Mouse (Mus musculus) midbrain, embryonic 12.5 days (tissue): ENCODE results near the gene Gabrb3. TPM values are rescaled to one million over a fixed set of nuclear protein-coding genes. Genes with fewer than 3 reads are reported as not detected.

Source experiments
- ATAC-seq: fragments of 200-750 bp; cut with Nextera tagmentation; 2 replicates; pipeline ENCODE4 v1.8.0; 2017; ENCODE audit warnings: low read depth, moderate TSS enrichment, moderate library complexity; ENCODE audit not compliant: low FRiP score
- H3K27ac ChIP-seq: fragments of 300-500 bp; sonication (generic); replicated peaks from 2 replicates; pipeline ENCODE4 v1.5.1; 2016; ENCODE audit warnings: mild to moderate bottlenecking
- H3K27me3 ChIP-seq: fragments of 300-500 bp; sonication (generic); 2 replicates; pipeline ENCODE4 v1.6.1; 2016; ENCODE audit warnings: mild to moderate bottlenecking
- H3K36me3 ChIP-seq: fragments of 300-500 bp; sonication (generic); 2 replicates; pipeline ENCODE4 v1.6.1; 2016
- H3K4me1 ChIP-seq: fragments of 300-500 bp; sonication (generic); 2 replicates; pipeline ENCODE4 v1.6.1; 2016
- H3K4me2 ChIP-seq: fragments of 300-500 bp; sonication (generic); replicated peaks from 2 replicates; pipeline ENCODE4 v1.6.1; 2016; ENCODE audit warnings: mild to moderate bottlenecking, moderate library complexity
- H3K4me3 ChIP-seq: fragments of 300-500 bp; sonication (generic); 2 replicates; pipeline ENCODE4 v1.5.1; 2016; ENCODE audit warnings: mild to moderate bottlenecking
- H3K9ac ChIP-seq: fragments of 300-500 bp; sonication (generic); replicated peaks from 2 replicates; pipeline ENCODE4 v1.6.1; 2016; ENCODE audit warnings: mild to moderate bottlenecking, moderate library complexity
- H3K9me3 ChIP-seq: fragments of 300-500 bp; sonication (generic); 2 replicates; pipeline ENCODE4 v1.6.1; 2016; ENCODE audit warnings: mild to moderate bottlenecking
- WGBS: fragments of 180-500 bp; shearing (Covaris S2); methylation state at CpG from one replicate; pipeline ENCODE4 v1.1.7; 2016; 5-methylcytosine and 5-hydroxymethylcytosine counted together
- polyA plus RNA-seq: library from polyadenylated mRNA; unstranded; fragments of >200 nt; fragmentation: Nextera tagmentation; extraction: Ambion mirVana; gene quantifications from 2 replicates; pipeline ENCODE4 v1.2.1, GENCODE M21; 2016

The Gabrb3 gene
- 15.2 and 16.5 TPM in 2 replicates for polyA plus RNA-seq

GRCm38 (mm10) chr7:57419392-57419791 is at the start of gene Gabrb3:
Gene Gabrb3 (plus strand): TSS chr7:57419692.
- Histone ChIP-seq H3K36me3 (no peaks in the 10 kb centered on the region), H3K9ac (no peak within 1 kb of the TSS), H3K27ac (no peak within 1 kb of the TSS), H3K27me3 (no peaks in the 10 kb centered on the region), H3K4me1 (no peaks in the 10 kb centered on the region), H3K4me3 (no peak within 1 kb of the TSS), H3K4me2 (no peak within 1 kb of the TSS), H3K9me3 (no peaks in the 10 kb centered on the region)
- no peak for ATAC-seq
- 62% methylated on average over 2 of the region's 2 CpGs for WGBS

- WGBS: 34% methylated on average over 4 of the region's 4 CpGs
- no peak overlapping the region for H3K9ac ChIP-seq
- peak; percentile 36 for ATAC-seq
- no peak overlapping the region for H3K27ac ChIP-seq
- H3K9me3 ChIP-seq: no peaks in the 10 kb centered on the region
- H3K27me3 ChIP-seq: peaks cover 35% of the 10 kb centered on the region
- H3K4me2 ChIP-seq: no peak overlapping the region
- peaks cover 9% of the 10 kb centered on the region; the same call in 1 of the 2 replicates for H3K4me1 ChIP-seq
- no peaks in the 10 kb centered on the region for H3K36me3 ChIP-seq
- no peak overlapping the region for H3K4me3 ChIP-seq
These were observed 35.4 kb upstream of the Gabrb3 start for GRCm38 (mm10) chr7:57384112-57384511.

GRCm38 (mm10) chr7:57386517-57387340 is 32.8 kb upstream of the Gabrb3 start, which contains the start of gene Gabrg3:
Gene Gabrg3 (minus strand): TSS chr7:57387188.
- peaks cover 35% of the 10 kb centered on the region for H3K27me3 ChIP-seq
- ATAC-seq: peak; percentile 81
- H3K36me3 ChIP-seq: no peaks in the 10 kb centered on the region
- under 1% methylated on average over 55 of the region's 71 CpGs for WGBS
- H3K9me3 ChIP-seq: no peaks in the 10 kb centered on the region
- H3K9ac ChIP-seq: peak within 1 kb of the TSS; percentile 65
- H3K27ac ChIP-seq: no peak within 1 kb of the TSS
- peak within 1 kb of the TSS; percentile 98 for H3K4me2 ChIP-seq
- peak within 1 kb of the TSS; percentile 69 for H3K4me3 ChIP-seq
- peaks cover 10% of the 10 kb centered on the region; the same call in 1 of the 2 replicates for H3K4me1 ChIP-seq

GRCm38 (mm10) chr7:57387341-57387654 is 32.2 kb upstream of the Gabrb3 start:
- WGBS: 22% methylated on average over 6 of the region's 6 CpGs
- H3K9me3 ChIP-seq: no peaks in the 10 kb centered on the region
- no peaks in the 10 kb centered on the region for H3K36me3 ChIP-seq
- H3K27me3 ChIP-seq: peaks cover 35% of the 10 kb centered on the region
- no peak overlapping the region for H3K27ac ChIP-seq
- peaks cover 10% of the 10 kb centered on the region; the same call in 1 of the 2 replicates for H3K4me1 ChIP-seq
- peak overlapping the region; percentile 69 for H3K4me3 ChIP-seq
- H3K4me2 ChIP-seq: peak overlapping the region; percentile 98
- peak overlapping the region; percentile 65; the same call in 1 of the 2 replicates for H3K9ac ChIP-seq
- ATAC-seq: no peak

GRCm38 (mm10) chr7:57390046-57390445 is 29.4 kb upstream of the Gabrb3 start:
- 46% methylated on average over 4 of the region's 4 CpGs for WGBS
- no peak overlapping the region for H3K4me2 ChIP-seq
- no peak overlapping the region for H3K9ac ChIP-seq
- no peak overlapping the region for H3K27ac ChIP-seq
- ATAC-seq: no peak
- peaks cover 10% of the 10 kb centered on the region; the same call in 1 of the 2 replicates for H3K4me1 ChIP-seq
- H3K27me3 ChIP-seq: peaks cover 28% of the 10 kb centered on the region
- no peak overlapping the region for H3K4me3 ChIP-seq
- no peaks in the 10 kb centered on the region for H3K36me3 ChIP-seq
- H3K9me3 ChIP-seq: no peaks in the 10 kb centered on the region

GRCm38 (mm10) chr7:57393551-57393950 is 25.9 kb upstream of the Gabrb3 start:
- no peak overlapping the region for H3K4me2 ChIP-seq
- no peaks in the 10 kb centered on the region for H3K27me3 ChIP-seq
- H3K27ac ChIP-seq: no peak overlapping the region
- H3K4me1 ChIP-seq: 0 out of 2 replicates have a peak, but pooled peaks cover 2% of the 10 kb centered on the region
- WGBS: 91% methylated on average over 4 of the region's 4 CpGs
- no peak for ATAC-seq
- no peak overlapping the region for H3K4me3 ChIP-seq
- no peaks in the 10 kb centered on the region for H3K36me3 ChIP-seq
- no peak overlapping the region for H3K9ac ChIP-seq
- H3K9me3 ChIP-seq: no peaks in the 10 kb centered on the region

- 88% methylated on average over 4 of the region's 4 CpGs for WGBS
- H3K27ac ChIP-seq: no peak overlapping the region
- H3K4me1 ChIP-seq: no peaks in the 10 kb centered on the region
- no peak overlapping the region for H3K4me3 ChIP-seq
- no peaks in the 10 kb centered on the region for H3K9me3 ChIP-seq
- no peaks in the 10 kb centered on the region for H3K36me3 ChIP-seq
- no peaks in the 10 kb centered on the region for H3K27me3 ChIP-seq
- no peak overlapping the region for H3K4me2 ChIP-seq
- ATAC-seq: no peak
- no peak overlapping the region for H3K9ac ChIP-seq
These were observed 8.3 kb upstream of the Gabrb3 start for GRCm38 (mm10) chr7:57411163-57411562.

- no peaks in the 10 kb centered on the region for H3K27me3 ChIP-seq
- WGBS: 38% methylated on average over 1 of the region's 1 CpGs
- ATAC-seq: no peak
- H3K27ac ChIP-seq: no peak overlapping the region
- H3K36me3 ChIP-seq: no peaks in the 10 kb centered on the region
- H3K4me2 ChIP-seq: no peak overlapping the region
- H3K9ac ChIP-seq: no peak overlapping the region
- no peaks in the 10 kb centered on the region for H3K4me1 ChIP-seq
- no peak overlapping the region for H3K4me3 ChIP-seq
- H3K9me3 ChIP-seq: no peaks in the 10 kb centered on the region
These were observed 6.6 kb upstream of the Gabrb3 start for GRCm38 (mm10) chr7:57412896-57413295.

GRCm38 (mm10) chr7:57421044-57421443 is 1.6 kb downstream of the Gabrb3 start:
- Histone ChIP-seq H3K27me3 (no peaks in the 10 kb centered on the region), H3K4me1 (no peaks in the 10 kb centered on the region), H3K9ac (no peak overlapping the region), H3K27ac (no peak overlapping the region), H3K4me3 (no peak overlapping the region), H3K36me3 (no peaks in the 10 kb centered on the region), H3K9me3 (no peaks in the 10 kb centered on the region), H3K4me2 (no peak overlapping the region)
- 94% methylated on average over 1 of the region's 1 CpGs for WGBS
- no peak for ATAC-seq

- H3K9me3 ChIP-seq: no peaks in the 10 kb centered on the region
- H3K4me3 ChIP-seq: no peak overlapping the region
- no peak for ATAC-seq
- WGBS: 86% methylated on average over 1 of the region's 1 CpGs
- H3K27me3 ChIP-seq: no peaks in the 10 kb centered on the region
- H3K27ac ChIP-seq: no peak overlapping the region
- H3K9ac ChIP-seq: no peak overlapping the region
- H3K4me1 ChIP-seq: no peaks in the 10 kb centered on the region
- H3K36me3 ChIP-seq: no peaks in the 10 kb centered on the region
- H3K4me2 ChIP-seq: no peak overlapping the region
These were observed 3.2 kb downstream of the Gabrb3 start for GRCm38 (mm10) chr7:57422675-57423074.

GRCm38 (mm10) chr7:57448239-57448638 is 28.7 kb downstream of the Gabrb3 start:
- Histone ChIP-seq H3K4me3 (no peak overlapping the region), H3K27me3 (no peaks in the 10 kb centered on the region), H3K4me1 (no peaks in the 10 kb centered on the region), H3K9ac (no peak overlapping the region), H3K4me2 (no peak overlapping the region), H3K36me3 (no peaks in the 10 kb centered on the region), H3K27ac (no peak overlapping the region), H3K9me3 (no peaks in the 10 kb centered on the region)
- no peak for ATAC-seq
- WGBS: 64% methylated on average over 1 of the region's 1 CpGs

GRCm38 (mm10) chr7:57460354-57460753 is 40.9 kb downstream of the Gabrb3 start:
- no peak for ATAC-seq
- no peak overlapping the region for H3K4me2 ChIP-seq
- 70% methylated on average over 5 of the region's 5 CpGs for WGBS
- H3K9ac ChIP-seq: no peak overlapping the region
- H3K36me3 ChIP-seq: no peaks in the 10 kb centered on the region
- no peaks in the 10 kb centered on the region for H3K9me3 ChIP-seq
- no peaks in the 10 kb centered on the region for H3K4me1 ChIP-seq
- no peak overlapping the region for H3K27ac ChIP-seq
- no peaks in the 10 kb centered on the region for H3K27me3 ChIP-seq
- no peak overlapping the region for H3K4me3 ChIP-seq
